In genomic region chr14:101428805-101429516, GRCm38 (mm10) we compare ENCODE assay signal across 8 mouse cellular contexts.
DNase-seq lines count a peak whose midpoint lies in the region; TF ChIP-seq lines count a peak whose summit lies in the region.

No protein-coding gene starts in this region.

- no peak for TF ChIP-seq EP300 in CH12.LX (IDR thresholded peaks at IDR 0.05; ENCODE audit: low read length)

- H3K27ac ChIP-seq in kidney, adult 2 months (ENCODE audit: insufficient read depth, low read depth, low read length) = no peak overlapping the region
- no peak overlapping the region for H3K27ac ChIP-seq in CH12.LX (ENCODE audit: insufficient read depth, low read depth)

- no peaks in the 10 kb centered on the region for H3K4me1 ChIP-seq in kidney, adult 2 months (ENCODE audit: control insufficient read depth, insufficient read depth, low read length)
- H3K4me1 ChIP-seq in CH12.LX (ENCODE audit: control insufficient read depth in 1 of 2, insufficient read depth in 2 of 2) = peaks cover 0 to 8% of the 10 kb centered on the region in 2 experiments; a peak in 3 of 4 replicates

- TF ChIP-seq CTCF in kidney, adult 2 months (conservative IDR thresholded peaks at IDR 0.05; ENCODE audit: insufficient read depth, insufficient read length, low read depth, low read length) = peak; percentile 23; the same call in 1 of the 2 replicates
- peak; percentile 75 to 83 for TF ChIP-seq CTCF in CH12.LX (conservative IDR thresholded peaks at IDR 0.05 in 1 of 2, IDR thresholded peaks at IDR 0.05 in 1 of 2; ENCODE audit: low read depth in 2 of 2, low read length in 2 of 2)

- no peak overlapping the region for H3K4me3 ChIP-seq in kidney, adult 2 months (ENCODE audit: insufficient read depth, low read depth, low read length)
- no peak overlapping the region for H3K4me3 ChIP-seq in CH12.LX (replicated peaks in 1 of 3; ENCODE audit: low read depth in 2 of 3, low read length in 2 of 3, poor library complexity in 1 of 3)

- no peaks in the 10 kb centered on the region for H3K79me2 ChIP-seq in CH12.LX (replicated peaks; ENCODE audit: control insufficient read depth, extremely low read depth, insufficient read depth, poor library complexity, severe bottlenecking)

- H3K36me3 ChIP-seq in kidney, adult 2 months (ENCODE audit: control insufficient read depth, insufficient read depth, low read length) = no peaks in the 10 kb centered on the region
- no peaks in the 10 kb centered on the region for H3K36me3 ChIP-seq in CH12.LX (replicated peaks in 1 of 2; ENCODE audit: control insufficient read depth in 1 of 2, insufficient read depth in 1 of 2, low read length in 1 of 2)

- dilution Hi-C loops in CH12.LX (cut with MboI; ENCODE audit: extremely low pct_ligation_motif_present, extremely low pct_unique_long_range_greater_than_20kb, low sequenced_read_pairs) = no loop called here

- no peaks in the 10 kb centered on the region for H3K9me3 ChIP-seq in CH12.LX (replicated peaks; ENCODE audit: low read length)

- no peaks in the 10 kb centered on the region; the same call in 1 of the 2 replicates for H3K27me3 ChIP-seq in kidney, adult 2 months (replicated peaks; ENCODE audit: control insufficient read depth, insufficient read depth, low read length)
- no peaks in the 10 kb centered on the region for H3K27me3 ChIP-seq in CH12.LX (replicated peaks)

- 39% methylated on average over 3 of the region's 3 CpGs for WGBS in kidney, adult 2 months

- no peak overlapping the region for H3K4me2 ChIP-seq in CH12.LX (ENCODE audit: insufficient read depth, low read depth, poor library complexity, severe bottlenecking)

- TF ChIP-seq POLR2A in kidney, adult 2 months (IDR thresholded peaks at IDR 0.05; ENCODE audit: low read depth, low read length) = no peak
- no peak for TF ChIP-seq POLR2A in CH12.LX (IDR thresholded peaks at IDR 0.05; ENCODE audit: low read depth, low read length)

- in situ Hi-C loops in CH12.LX (cut with MboI; ENCODE audit: low pct_ligation_motif_present, low pct_unique_long_range_greater_than_20kb, low sequenced_read_pairs) = loop anchor here (25.0 kb wide), 2 partner anchors 967 to 1092 kb away; no protein-coding TSS in a partner anchor

- DNase-seq in kidney, adult 2 months = peak; percentile 10
- DNase-seq in kidney, adult 8-10 months = no peak
- DNase-seq in CH12.LX (ENCODE audit: extremely low read depth) = peak; percentile 33
- DNase-seq in embryo, embryonic 10 days (ENCODE audit: low spot score) = peak; percentile 63
- DNase-seq in lung, postnatal 36 days = peak; percentile 13
- no peak for DNase-seq in testis, postnatal 10 days (ENCODE audit: low spot score)
- DNase-seq in adrenal gland, postnatal 36 days = no peak
- no peak for DNase-seq in cerebellum, adult 8-10 months

- peak; percentile 83 for TF ChIP-seq RAD21 in CH12.LX (IDR thresholded peaks at IDR 0.05; ENCODE audit: low read depth, low read length)

- no peak overlapping the region for H3K9ac ChIP-seq in CH12.LX (ENCODE audit: insufficient read depth, low read depth)

TF ChIP-seq in CH12.LX, 34 proteins besides CTCF, POLR2A, EP300 and RAD21:
- TF ChIP-seq ZKSCAN1 (IDR thresholded peaks at IDR 0.05; ENCODE audit: borderline replicate concordance, low read depth, low read length) = no peak
- no peak for TF ChIP-seq MEF2A (IDR thresholded peaks at IDR 0.05; ENCODE audit: borderline replicate concordance, low read depth, low read length)
- TF ChIP-seq SMC3 (IDR thresholded peaks at IDR 0.05; ENCODE audit: low read depth, low read length) = peak; percentile 49
- TF ChIP-seq ELF1 (IDR thresholded peaks at IDR 0.05; ENCODE audit: low read depth, low read length) = no peak
- TF ChIP-seq UBTF (IDR thresholded peaks at IDR 0.05; ENCODE audit: low read depth, low read length) = no peak
- TF ChIP-seq MAX (IDR thresholded peaks at IDR 0.05; ENCODE audit: low read length) = no peak
- no peak for TF ChIP-seq RCOR1 (conservative IDR thresholded peaks at IDR 0.05; ENCODE audit: low read depth, low read length)
- no peak for TF ChIP-seq TBP (conservative IDR thresholded peaks at IDR 0.05; ENCODE audit: low read depth, low read length)
- TF ChIP-seq ZMIZ1 (IDR thresholded peaks at IDR 0.05; ENCODE audit: low read depth, low read length) = no peak
- TF ChIP-seq MXI1 (IDR thresholded peaks at IDR 0.05; ENCODE audit: low read depth, low read length) = no peak
- peak; percentile 19 for TF ChIP-seq ZC3H11A (IDR thresholded peaks at IDR 0.05; ENCODE audit: low read depth, low read length)
- TF ChIP-seq JUND (conservative IDR thresholded peaks at IDR 0.05; ENCODE audit: low read depth, low read length) = no peak
- TF ChIP-seq ZNF384 (IDR thresholded peaks at IDR 0.05; ENCODE audit: low read depth, low read length) = no peak
- no peak for TF ChIP-seq GABPA (IDR thresholded peaks at IDR 0.05; ENCODE audit: insufficient replicate concordance, low read depth, low read length)
- TF ChIP-seq NELFE (IDR thresholded peaks at IDR 0.05; ENCODE audit: low read depth, low read length) = no peak

Comparison
In these comparisons a context has a peak if more than half of its experiments do, and no peak if none do; other contexts are left out.
1. DNase-seq: peak in kidney, adult 2 months (single experiment), CH12.LX (single experiment), embryo, embryonic 10 days (single experiment) and lung, postnatal 36 days (single experiment); none in kidney, adult 8-10 months (0 of 2), testis, postnatal 10 days (single experiment), adrenal gland, postnatal 36 days (0 of 2) and cerebellum, adult 8-10 months (single experiment).